Mouse (Mus musculus) cerebellum, postnatal 36 days (tissue): Measurements from ENCODE around the gene Zfp82.

Source experiments
- DNase-seq, 2 experiments: peaks; one replicate each; pipeline ENCODE4 v3.0.0; 2021 to 2022; ENCODE audit warnings: mixed read lengths in 2 of 2

Gene Zfp82

DNA sequence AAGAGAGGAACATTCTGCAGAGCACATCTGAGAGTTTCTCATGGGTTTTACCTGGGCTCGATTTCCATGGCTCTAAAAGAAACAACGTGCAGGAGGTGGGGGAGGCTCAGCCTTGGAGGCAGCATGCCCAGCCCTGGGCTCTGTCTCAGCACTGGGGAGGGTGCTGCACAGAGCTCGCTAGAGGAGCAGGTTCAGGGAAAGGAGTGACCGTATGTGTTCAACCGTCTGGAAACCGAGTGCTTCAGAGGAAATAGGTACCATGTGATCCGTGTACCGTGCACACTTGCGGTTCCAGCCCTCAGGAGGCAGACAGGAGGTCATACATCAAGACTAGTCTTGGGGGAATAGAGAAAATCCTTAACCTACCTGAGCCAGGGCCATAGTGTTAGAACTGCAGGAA, 28.3 kb downstream of the Zfp82 start:
- DNase-seq, result no peak

GRCm38 (mm10) chr7:30034331-30034730, 38.4 kb downstream of the Zfp82 start:
- no peak for DNase-seq

DNA sequence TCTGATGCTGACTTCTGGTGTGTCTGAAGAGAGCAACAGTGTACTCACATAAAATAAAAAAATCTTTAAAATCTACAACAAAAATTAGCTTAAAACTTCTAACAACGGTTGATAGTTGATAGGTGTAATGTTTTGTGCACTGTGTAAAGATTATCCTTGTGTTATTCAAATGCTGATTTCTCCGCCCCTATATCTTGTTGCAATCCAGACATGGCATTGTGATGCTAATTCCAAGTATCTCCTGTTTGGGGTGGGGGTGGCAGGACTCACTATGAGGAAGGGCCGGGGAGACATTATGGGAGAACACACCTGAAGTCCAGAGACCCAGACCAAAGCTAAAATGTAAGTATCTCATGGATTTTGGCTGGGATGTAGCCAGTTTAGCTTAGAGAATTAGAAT, 41.3 kb downstream of the Zfp82 start:
- no peak for DNase-seq

DNA sequence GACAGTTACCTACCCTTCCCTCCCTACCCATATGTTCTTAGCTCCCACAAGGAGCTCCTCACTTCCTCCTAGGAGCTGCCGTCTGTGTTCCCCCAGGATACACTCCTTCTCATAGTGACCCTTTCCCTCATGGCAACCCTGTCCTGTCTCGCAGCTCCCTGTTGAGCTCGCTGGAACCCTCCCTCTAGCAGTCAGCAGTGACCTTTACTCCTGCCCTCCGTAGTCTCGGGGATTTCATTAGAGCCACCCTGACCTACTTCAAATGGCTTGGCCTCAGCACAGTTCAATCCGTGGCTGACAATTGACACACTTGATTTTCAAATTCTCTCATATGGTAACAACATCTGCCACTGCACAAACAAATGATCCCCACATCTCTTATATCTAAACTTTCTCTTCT, 42.0 kb downstream of the Zfp82 start:
- no peak for DNase-seq

DNA sequence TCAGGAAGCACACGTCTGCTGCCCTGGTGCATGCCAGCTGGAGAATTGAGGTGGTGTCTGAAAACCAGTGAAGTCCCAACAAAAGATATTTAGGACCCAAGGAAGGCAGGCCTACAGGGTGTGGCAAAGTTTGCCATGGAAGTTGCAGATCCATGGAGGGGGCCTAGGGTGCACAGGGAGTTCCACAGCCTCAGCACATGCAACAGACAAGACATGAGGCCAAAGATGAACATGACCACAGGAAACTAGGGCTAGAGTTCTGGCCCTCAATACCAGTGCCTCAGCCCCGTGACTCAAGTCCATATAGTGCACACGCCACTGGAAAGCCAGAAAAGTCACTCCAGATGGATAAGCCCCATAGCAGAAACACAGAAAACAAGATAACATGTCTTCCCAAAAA, 44.1 kb downstream of the Zfp82 start:
- DNase-seq, result no peak

DNA sequence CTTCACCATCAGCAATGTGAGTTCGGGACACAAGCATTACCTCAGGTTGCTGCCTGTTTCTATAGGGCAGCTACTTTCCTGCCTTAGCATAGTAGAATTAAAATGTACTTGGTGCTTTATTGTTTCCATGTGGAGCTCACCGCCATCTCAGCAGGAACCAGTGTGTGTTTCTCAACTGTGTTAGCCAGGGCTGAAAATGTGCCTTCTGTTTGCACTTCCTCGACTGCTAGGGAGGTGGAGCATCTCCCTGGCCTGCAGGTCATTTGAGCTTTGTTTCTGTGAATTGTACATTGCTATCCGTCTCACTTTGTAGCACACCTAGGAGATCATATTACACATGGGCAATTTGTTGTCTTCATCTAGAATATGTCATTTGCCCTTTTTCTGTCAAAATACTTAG, 45.4 kb downstream of the Zfp82 start:
- DNase-seq, result no peak

GRCm38 (mm10) chr7:30025358-30025757, 47.3 kb downstream of the Zfp82 start:
- DNase-seq, result no peak

DNA sequence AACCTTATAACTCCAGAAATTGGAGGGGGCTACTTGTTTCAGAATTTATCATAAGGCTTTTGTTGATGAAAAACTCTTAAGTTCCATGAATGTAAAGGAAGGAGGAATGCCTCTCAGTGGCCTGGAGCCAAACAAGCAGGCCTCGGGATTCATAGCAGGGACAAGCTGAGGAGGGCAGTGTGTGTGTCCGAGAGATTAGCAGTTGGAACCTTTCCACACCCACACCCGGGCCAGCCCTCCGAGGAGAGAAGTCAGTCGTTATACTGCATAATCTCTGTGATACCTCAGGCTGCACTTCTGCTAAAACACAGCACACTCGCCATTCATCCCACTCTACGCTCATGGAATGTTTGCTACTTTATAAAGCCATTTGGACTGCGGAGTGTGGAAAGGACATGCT, 48.9 kb downstream of the Zfp82 start:
- DNase-seq, result no peak

DNA sequence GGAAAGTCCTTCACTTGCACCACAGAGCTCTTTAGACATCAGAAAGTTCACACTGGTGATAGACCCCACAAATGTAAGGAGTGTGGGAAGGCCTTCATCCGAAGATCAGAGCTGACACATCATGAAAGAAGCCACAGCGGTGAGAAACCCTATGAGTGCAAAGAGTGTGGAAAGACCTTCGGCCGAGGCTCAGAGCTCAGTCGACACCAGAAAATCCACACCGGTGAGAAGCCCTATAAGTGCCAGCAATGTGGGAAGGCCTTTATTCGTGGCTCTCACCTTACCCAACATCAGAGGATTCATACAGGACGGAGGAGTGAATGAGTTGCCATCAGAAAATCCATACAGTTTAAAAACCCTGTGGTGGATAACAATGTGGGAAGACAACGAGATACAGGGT, 49.4 kb downstream of the Zfp82 start:
- DNase-seq, result no peak

- DNase-seq, result no peak
Observed at GRCm38 (mm10) chr7:30019543-30019942, 53.2 kb downstream of the Zfp82 start.

DNA sequence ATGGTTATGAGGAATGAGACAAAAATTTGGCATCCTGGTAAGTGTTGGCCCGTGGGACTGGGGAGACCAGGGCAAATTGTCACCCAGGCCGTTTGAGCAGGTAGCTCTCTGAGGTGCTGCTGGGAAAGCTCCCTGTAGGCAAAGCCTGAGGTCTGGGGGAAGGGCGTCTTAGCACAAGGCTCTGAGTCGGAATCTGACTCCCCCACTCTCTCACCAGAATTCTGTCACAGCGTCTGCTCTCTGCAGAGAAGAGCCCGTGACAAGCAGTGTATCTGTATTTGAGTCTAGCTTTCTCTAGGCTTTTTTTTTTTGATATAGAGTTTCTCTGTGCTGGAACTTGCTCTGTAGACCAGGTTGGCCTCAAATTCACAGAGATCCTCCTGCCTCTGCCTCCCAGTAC, 55.5 kb downstream of the Zfp82 start:
- no peak for DNase-seq

DNA sequence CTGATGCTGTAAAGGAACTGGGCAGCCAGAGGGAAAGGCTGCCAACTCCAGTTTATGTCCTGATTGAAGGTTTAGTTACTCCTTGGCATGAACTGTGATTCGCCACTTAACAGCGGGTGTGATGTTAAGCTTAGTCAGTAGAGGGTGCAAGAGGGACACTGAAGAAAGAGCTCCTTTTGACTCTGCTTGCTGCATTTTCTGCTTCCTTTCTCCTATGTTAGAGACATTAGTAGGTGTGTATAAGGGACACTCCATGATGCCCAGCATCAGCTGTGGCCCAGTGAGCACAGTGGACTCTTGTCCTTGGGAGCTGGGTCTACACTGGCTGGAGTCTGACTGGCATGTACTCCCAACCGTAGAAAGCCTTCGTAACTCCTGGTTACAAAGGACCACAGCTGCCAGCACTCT, 59.7 kb downstream of the Zfp82 start:
- peak; percentile 32 to 59 for DNase-seq

DNA sequence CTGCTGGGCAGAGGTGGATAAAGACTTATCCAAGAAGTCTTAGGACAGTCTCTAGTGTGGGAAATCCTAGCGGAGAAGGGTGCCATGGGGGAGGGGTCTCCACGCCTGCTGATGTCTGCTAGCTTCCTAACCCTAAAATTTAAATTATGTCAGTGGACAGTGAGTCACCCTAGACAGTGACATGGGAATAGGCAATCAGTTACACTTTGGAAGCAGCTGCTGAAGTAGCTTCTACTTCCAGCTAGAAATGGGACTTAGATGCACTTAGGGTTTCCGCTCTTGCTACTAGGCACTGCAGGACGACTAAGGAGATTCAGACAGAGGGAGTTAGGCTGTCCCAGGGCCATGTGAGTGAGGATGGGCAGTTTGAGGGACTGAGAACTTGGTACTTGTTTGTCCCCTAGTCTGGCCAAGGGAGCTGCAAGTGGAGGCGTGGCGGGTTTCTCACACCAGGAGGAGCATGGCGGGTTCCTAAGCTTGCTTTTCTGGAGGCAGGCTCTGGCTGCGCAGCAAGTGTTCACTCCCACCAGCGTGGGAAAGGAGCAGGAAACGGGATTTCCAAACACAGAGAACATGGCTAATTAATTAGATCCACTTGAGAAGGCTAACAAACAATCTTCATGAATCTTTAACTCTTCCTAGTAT, 62.0 kb downstream of the Zfp82 start:
- DNase-seq, result no peak

- peak in 1 of 2 experiments; percentile 6 for DNase-seq
Observed at GRCm38 (mm10) chr7:30009321-30010085, 63.2 kb downstream of the Zfp82 start.

- DNase-seq, result no peak
Observed at GRCm38 (mm10) chr7:30008020-30008690, 64.5 kb downstream of the Zfp82 start.

- DNase-seq, result no peak
Observed at GRCm38 (mm10) chr7:30007601-30008000, 65.1 kb downstream of the Zfp82 start.
